Mouse (Mus musculus) stomach, embryonic 14.5 days (tissue): ENCODE measurements around the gene Myoz2. TPM values are rescaled to one million over a fixed set of nuclear protein-coding genes. Genes with fewer than 3 reads are reported as not detected.

Source experiments
- ATAC-seq: fragments of 200-750 bp; cut with Nextera tagmentation; 2 replicates; pipeline ENCODE4 v1.8.0; 2017; ENCODE audit warnings: low read depth, moderate TSS enrichment; ENCODE audit not compliant: insufficient number of reproducible peaks, insufficient read depth, low FRiP score
- H3K27ac ChIP-seq: fragments of 300-500 bp; sonication (generic); 2 replicates; pipeline ENCODE4 v1.5.1; 2014; ENCODE audit warnings: mild to moderate bottlenecking, low read length, moderate library complexity, mixed read lengths
- H3K27me3 ChIP-seq: fragments of 300-500 bp; sonication (generic); 2 replicates; pipeline ENCODE4 v1.6.1; 2014; ENCODE audit warnings: low read length, control low read depth, mixed read lengths; ENCODE audit not compliant: control insufficient read depth, insufficient read depth
- H3K36me3 ChIP-seq: fragments of 300-500 bp; sonication (generic); 2 replicates; pipeline ENCODE4 v1.6.1; 2014; ENCODE audit warnings: mild to moderate bottlenecking, control low read depth, low read length, moderate library complexity, mixed read lengths; ENCODE audit not compliant: control insufficient read depth, insufficient read depth
- H3K4me1 ChIP-seq: fragments of 300-500 bp; sonication (generic); 2 replicates; pipeline ENCODE4 v1.6.1; 2014; ENCODE audit warnings: low read length, control low read depth, mixed read lengths; ENCODE audit not compliant: control insufficient read depth, insufficient read depth
- H3K4me2 ChIP-seq: fragments of 300-500 bp; sonication (generic); replicated peaks from 2 replicates; pipeline ENCODE4 v1.6.1; 2014; ENCODE audit warnings: low read depth, low read length, control low read depth
- H3K4me3 ChIP-seq: fragments of 300-500 bp; sonication (generic); 2 replicates; pipeline ENCODE4 v1.5.1; 2014; ENCODE audit warnings: low read depth, low read length, control low read depth
- H3K9ac ChIP-seq: fragments of 300-500 bp; sonication (generic); replicated peaks from 2 replicates; pipeline ENCODE4 v1.6.1; 2014; ENCODE audit warnings: low read depth, mild to moderate bottlenecking, control low read depth, low read length, moderate library complexity, mixed read lengths
- H3K9me3 ChIP-seq: fragments of 300-500 bp; sonication (generic); 2 replicates; pipeline ENCODE4 v1.6.1; 2016; ENCODE audit warnings: low read depth, low read length, control low read depth; ENCODE audit not compliant: control insufficient read depth
- WGBS: fragments of 180-500 bp; shearing (Covaris S2); extraction: QIAGEN DNeasy Blood & Tissue Kit; methylation state at CpG from one replicate; pipeline ENCODE4 v1.1.7; 2014; 5-methylcytosine and 5-hydroxymethylcytosine counted together
- polyA plus RNA-seq: library from polyadenylated mRNA; unstranded; fragments of >200 nt; fragmentation: Nextera tagmentation; extraction: Ambion mirVana; gene quantifications from 2 replicates; pipeline ENCODE4 v1.2.1, GENCODE M21; 2014

The Myoz2 gene
- polyA plus RNA-seq, 1 experiment from 2014 or later: 0.17 TPM

DNA sequence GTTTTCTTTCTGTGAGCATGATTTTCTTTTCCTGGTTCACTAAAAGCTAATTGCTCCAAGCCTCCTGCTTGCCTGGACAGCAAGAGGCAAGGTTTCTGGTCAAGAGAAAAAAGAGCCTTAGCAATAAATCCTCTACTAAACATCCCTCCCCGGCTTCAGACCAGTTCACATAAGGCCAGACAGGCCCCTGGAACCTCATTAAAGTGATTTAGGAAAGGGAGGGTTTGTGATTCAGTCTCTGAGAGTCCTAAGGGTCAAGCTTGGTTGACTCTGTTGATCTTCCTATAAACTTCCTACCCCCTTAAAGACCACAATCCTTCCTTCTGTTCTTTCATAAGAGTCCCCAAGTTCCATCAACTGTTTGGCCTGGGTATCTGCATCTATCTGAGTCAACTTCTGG, 37.8 kb downstream of the Myoz2 start:
- Histone ChIP-seq H3K4me3 (no peak overlapping the region), H3K27me3 (no peaks in the 10 kb centered on the region), H3K4me2 (no peak overlapping the region), H3K4me1 (no peaks in the 10 kb centered on the region), H3K9me3 (no peaks in the 10 kb centered on the region), H3K36me3 (no peaks in the 10 kb centered on the region), H3K9ac (no peak overlapping the region), H3K27ac (no peak overlapping the region)
- ATAC-seq: no peak
- WGBS: 33% methylated on average over 1 of the region's 1 CpGs

DNA sequence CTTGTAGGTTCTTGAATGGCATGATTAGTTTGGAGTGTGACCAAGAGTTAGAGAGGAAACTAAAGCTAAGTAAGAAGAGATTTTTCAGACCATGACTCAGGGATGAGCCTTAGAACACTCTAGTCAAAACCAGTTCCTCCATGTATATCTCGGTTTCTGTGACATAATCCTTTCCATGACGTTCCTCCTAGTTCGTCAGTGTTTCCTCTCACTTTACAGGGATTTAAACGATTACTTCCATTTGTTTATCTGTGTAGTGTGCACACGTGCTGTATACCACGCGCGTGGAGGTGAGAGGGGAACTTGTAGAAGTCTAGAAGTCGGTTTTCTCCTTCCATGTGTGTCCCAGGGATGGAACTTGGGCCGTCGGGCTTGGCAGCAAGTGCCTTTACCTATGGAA, 47.9 kb downstream of the Myoz2 start:
- Histone ChIP-seq H3K9me3 (no peaks in the 10 kb centered on the region), H3K27ac (no peak overlapping the region), H3K27me3 (no peaks in the 10 kb centered on the region), H3K4me2 (no peak overlapping the region), H3K4me1 (peaks cover 10% of the 10 kb centered on the region; the same call in 1 of the 2 replicates), H3K9ac (no peak overlapping the region), H3K4me3 (no peak overlapping the region), H3K36me3 (no peaks in the 10 kb centered on the region)
- WGBS: 84% methylated on average over 11 of the region's 11 CpGs
- no peak for ATAC-seq

DNA sequence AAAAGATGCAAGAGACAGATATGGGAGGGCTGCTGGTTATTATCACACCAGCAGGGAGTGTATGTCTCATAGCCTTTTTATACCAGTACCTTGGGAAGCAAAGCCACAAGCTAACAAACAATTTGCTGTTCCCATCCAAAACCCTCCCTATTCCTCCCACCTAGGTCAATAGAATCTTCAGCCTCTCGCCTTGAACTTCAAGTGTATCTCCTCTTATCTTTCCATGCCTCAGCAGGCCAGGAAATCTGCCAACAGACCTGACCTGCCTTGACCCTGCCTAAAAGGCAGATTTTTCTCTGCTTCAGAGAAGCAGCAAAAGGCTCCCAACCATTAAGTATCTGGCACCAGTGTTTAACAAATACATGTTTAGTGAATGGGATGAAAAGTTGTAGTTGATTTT, 48.4 kb downstream of the Myoz2 start:
- Histone ChIP-seq H3K9ac (no peak overlapping the region), H3K36me3 (no peaks in the 10 kb centered on the region), H3K4me3 (no peak overlapping the region), H3K4me2 (no peak overlapping the region), H3K4me1 (peaks cover 10% of the 10 kb centered on the region; the same call in 1 of the 2 replicates), H3K27ac (no peak overlapping the region), H3K9me3 (no peaks in the 10 kb centered on the region), H3K27me3 (no peaks in the 10 kb centered on the region)
- WGBS: 23% methylated on average over 1 of the region's 1 CpGs
- no peak for ATAC-seq

DNA sequence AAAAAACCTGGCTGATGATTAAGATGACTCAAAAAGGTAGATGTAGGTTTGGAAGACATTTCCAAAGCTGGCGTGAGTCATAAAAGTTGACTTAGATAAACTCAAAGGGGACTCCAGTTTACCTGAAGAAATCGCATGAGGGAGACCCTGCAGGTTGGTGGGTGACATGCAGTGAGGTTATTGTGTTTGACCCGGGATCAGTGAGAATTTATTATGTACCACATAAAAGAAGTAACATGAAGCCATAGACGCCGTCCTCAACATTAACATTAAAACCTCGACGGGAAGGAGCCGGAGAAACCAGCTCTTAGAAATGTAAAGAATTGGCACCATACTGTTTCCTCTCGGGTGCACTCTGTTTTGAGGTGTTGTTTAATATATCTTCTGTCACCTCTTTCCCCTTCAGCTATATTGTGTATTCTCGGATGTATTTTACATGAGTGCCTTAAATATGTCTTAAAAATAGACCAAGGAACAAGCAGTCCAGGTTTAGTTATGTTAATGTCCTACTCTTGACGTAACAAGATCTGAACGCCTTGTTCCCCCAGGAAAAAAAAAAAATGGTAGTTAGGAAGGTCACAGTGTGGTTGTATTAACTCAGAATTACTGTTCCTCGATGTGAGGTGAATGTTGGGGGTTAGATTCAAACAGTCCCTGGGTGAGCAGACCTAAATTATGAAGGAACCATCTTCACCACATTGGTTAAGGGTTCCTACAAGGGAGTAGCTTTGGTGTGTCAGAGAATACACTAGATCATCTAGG, 49.5 kb downstream of the Myoz2 start:
- Histone ChIP-seq H3K9ac (peak overlapping the region; percentile 77), H3K36me3 (no peaks in the 10 kb centered on the region), H3K4me3 (peak overlapping the region; percentile 82), H3K27me3 (no peaks in the 10 kb centered on the region), H3K4me1 (peaks cover 10% of the 10 kb centered on the region; the same call in 1 of the 2 replicates), H3K4me2 (peak overlapping the region; percentile 65), H3K9me3 (no peaks in the 10 kb centered on the region), H3K27ac (peak overlapping the region; percentile 96)
- no peak for ATAC-seq
- WGBS: 16% methylated on average over 13 of the region's 13 CpGs

DNA sequence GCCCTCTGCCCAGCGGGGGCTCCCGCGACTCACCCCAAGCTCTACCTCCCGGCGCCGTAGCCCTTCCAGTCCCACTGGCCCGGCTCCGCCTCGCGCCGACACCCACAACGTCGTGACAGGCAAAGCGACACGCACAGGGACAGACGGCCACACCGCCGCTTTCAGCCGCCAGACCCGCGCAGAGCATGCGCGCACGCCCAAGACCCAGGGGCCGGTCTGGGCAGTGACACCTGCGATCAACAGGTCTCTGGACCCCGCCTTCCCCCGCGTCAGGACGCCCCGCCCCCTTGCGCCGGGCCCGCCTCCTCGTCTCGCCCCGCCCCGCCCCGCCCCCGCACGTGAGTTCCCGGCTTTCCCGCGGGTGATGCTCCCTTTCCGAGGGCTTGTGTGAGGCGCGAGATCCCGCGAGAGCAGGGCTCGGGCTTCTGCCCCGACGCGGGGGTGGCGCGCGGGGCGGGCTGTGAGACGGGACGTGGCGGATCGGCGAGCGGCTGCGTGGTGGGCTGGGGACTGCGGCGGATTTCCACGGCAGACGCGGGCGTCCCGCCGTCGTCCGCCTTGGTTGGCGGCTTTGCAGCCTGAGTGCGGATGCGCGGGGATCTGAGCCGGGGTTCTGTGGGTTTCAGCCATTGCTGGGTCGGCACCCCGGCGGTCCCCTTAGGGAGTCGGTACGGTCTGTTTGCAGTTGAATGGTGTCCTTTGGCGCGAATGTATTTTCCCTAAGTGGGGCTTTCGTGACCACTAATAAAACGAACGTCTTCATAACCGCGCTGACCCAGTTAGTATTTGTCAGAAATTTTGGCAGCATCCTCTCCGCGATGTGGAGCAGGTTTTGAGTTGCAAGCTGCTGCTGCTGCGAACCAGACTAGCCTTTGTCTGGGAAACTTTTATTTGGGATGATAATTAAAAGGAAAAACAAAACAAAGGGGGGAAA, 50.3 kb downstream of the Myoz2 start, which contains the start of gene Usp53:
Usp53 (minus strand) TSS at position 262 of the 934 bp plus-strand sequence.
- under 1% methylated on average over 94 of the region's 94 CpGs for WGBS
- no peaks in the 10 kb centered on the region for H3K27me3 ChIP-seq

DNA sequence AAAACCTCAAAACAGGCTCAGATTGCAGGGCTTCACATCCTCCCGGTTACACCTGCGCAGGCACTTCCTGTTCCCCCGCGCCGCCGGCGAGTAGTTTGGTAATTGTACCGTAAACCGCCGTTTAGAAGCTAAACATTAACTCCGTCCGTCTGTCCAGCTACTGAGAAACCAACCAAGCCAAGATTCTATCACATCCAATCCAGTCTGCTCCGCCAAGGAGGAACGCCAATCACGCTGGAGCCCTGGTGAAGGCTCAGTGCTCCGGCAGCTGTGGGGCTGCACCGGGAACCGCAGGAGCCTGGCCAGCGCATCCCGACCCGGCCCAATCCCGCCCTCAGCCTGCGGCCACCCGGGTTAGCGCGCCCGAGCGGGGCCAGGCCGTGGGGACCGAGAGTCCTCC, 51.0 kb downstream of the Myoz2 start:
- peak overlapping the region; percentile 93 for H3K27ac ChIP-seq
- under 1% methylated on average over 29 of the region's 30 CpGs for WGBS
- peak overlapping the region; percentile 83 for H3K9ac ChIP-seq
- no peaks in the 10 kb centered on the region for H3K9me3 ChIP-seq
- H3K4me2 ChIP-seq: peak overlapping the region; percentile 71
- no peak for ATAC-seq
- peak overlapping the region; percentile 82 for H3K4me3 ChIP-seq
- no peaks in the 10 kb centered on the region for H3K36me3 ChIP-seq
- no peaks in the 10 kb centered on the region for H3K27me3 ChIP-seq
- peaks cover 10% of the 10 kb centered on the region; the same call in 1 of the 2 replicates for H3K4me1 ChIP-seq

More for the DNA sequence above, 50.3 kb downstream of the Myoz2 start, which contains the start of gene Usp53:
- H3K4me1 ChIP-seq: peaks cover 10% of the 10 kb centered on the region; the same call in 1 of the 2 replicates
- H3K9me3 ChIP-seq: no peaks in the 10 kb centered on the region
- H3K9ac ChIP-seq: peak within 1 kb of the TSS; percentile 83
- H3K27ac ChIP-seq: peak within 1 kb of the TSS; percentile 96
- H3K36me3 ChIP-seq: no peaks in the 10 kb centered on the region
- peak; percentile 98 for ATAC-seq
- H3K4me3 ChIP-seq: peak within 1 kb of the TSS; percentile 82
- peak within 1 kb of the TSS; percentile 71 for H3K4me2 ChIP-seq

DNA sequence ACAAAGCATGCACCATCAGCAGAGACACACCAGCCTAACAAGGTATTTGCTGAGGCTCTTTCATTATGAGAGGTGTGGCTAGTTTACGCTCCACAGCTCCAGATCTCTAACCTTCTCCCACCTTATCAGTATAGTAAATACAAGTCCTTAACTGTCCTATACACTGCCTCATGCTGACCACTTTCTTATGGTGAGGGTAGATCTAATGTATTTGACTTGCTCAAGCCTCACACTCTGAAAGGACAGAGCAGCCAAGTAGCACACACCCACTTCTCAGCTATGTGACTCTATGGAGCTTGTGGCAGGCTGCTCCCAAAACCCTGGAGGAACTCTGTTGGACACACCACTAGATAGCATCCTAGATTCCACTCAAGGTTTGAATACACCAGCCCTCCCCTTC, 58.9 kb downstream of the Myoz2 start:
- WGBS: 67% methylated on average over 1 of the region's 1 CpGs
- Histone ChIP-seq H3K27me3 (no peaks in the 10 kb centered on the region), H3K36me3 (no peaks in the 10 kb centered on the region), H3K9ac (no peak overlapping the region), H3K4me3 (no peak overlapping the region), H3K4me1 (0 out of 2 replicates have a peak, but pooled peaks cover 8% of the 10 kb centered on the region), H3K4me2 (no peak overlapping the region), H3K27ac (no peak overlapping the region), H3K9me3 (no peaks in the 10 kb centered on the region)
- ATAC-seq: peak; percentile 42; the same call in 1 of the 2 replicates

DNA sequence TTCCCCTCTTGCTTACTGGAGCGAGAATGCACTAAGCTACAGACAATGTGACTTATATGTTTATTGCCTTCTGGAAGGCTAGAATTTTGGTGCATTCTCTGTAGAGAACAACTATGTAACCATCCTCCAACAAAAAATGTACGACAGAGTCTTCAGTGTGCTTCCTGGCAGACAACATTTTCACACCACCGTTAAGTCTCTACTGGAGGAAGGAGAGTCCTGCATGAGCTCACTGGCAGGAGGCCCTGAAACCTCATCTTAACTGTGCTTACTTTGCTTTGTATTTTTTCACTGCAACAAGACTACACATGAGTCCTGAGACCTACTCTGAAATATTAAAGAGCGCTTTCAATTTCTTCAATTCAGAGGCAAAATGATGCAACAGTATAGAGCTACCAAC, 59.5 kb downstream of the Myoz2 start:
- H3K27me3 ChIP-seq: no peaks in the 10 kb centered on the region
- H3K9me3 ChIP-seq: no peaks in the 10 kb centered on the region
- H3K27ac ChIP-seq: no peak overlapping the region
- no peak for ATAC-seq
- no peak overlapping the region for H3K4me2 ChIP-seq
- WGBS: 73% methylated on average over 4 of the region's 4 CpGs
- H3K36me3 ChIP-seq: no peaks in the 10 kb centered on the region
- no peak overlapping the region for H3K9ac ChIP-seq
- 0 out of 2 replicates have a peak, but pooled peaks cover 8% of the 10 kb centered on the region for H3K4me1 ChIP-seq
- H3K4me3 ChIP-seq: no peak overlapping the region
